Mouse (Mus musculus) urinary bladder, postnatal 36 days (tissue): ENCODE data around the gene Olfr806.

Source experiments
- DNase-seq, 2 experiments: peaks; one replicate each; pipeline ENCODE4 v3.0.0; 2022; ENCODE audit warnings: low spot score in 2 of 2, mixed read lengths in 1 of 2

Gene Olfr806

DNA sequence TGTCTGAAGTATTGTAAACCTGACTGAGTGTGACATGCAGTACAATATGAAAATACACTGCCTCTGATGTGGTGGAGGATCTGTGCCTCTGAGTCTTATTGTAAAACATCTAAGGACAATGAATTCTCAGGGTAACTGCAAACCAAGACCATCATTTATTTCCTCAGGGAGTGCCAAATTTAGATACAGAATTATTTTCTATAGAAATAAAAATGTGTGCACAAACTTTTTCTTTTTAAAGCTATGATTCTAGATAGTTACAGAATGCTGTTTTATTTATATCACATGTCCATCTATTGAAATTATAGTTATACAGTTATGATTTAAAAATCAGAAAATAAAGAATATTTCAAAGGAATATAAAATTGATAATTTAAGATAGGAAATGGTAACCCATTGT lies at the start of gene Olfr806:
Gene Olfr806 (minus strand): TSS at position 101 of the 400 bp plus-strand sequence.
- no peak for DNase-seq

GRCm38 (mm10) chr10:129778123-129778522 lies 36.4 kb upstream of the Olfr806 start:
- DNase-seq = no peak

DNA sequence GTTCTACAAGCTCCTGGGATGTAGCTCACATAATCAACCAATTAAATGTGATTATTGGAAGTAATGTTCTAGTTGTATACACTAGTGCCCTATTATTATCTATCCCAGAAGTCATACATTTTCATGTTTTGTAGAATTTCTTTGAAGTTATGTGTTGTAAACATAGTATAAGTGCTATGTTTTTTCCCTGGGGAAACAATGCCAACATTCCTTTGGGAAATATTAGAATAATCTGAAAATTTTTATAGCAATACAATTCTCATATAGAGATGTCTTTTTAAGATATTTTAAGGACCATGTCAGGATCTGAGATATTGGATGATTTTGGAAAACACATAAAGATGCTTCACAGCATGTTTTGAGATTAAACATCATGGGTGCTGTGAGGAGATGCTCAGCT lies 32.6 kb upstream of the Olfr806 start, which contains the start of gene Olfr809:
Gene Olfr809 (plus strand): TSS at position 301 of the 400 bp plus-strand sequence.
- no peak for DNase-seq

GRCm38 (mm10) chr10:129765182-129765581 lies 23.5 kb upstream of the Olfr806 start, which contains the start of gene Olfr808:
Olfr808 (plus strand) TSS chr10:129765482.
- DNase-seq = no peak

- no peak for DNase-seq
Observed at GRCm38 (mm10) chr10:129757693-129758092, 16.0 kb upstream of the Olfr806 start, which contains the start of gene Olfr807. Olfr807 (minus strand) TSS chr10:129757793.

GRCm38 (mm10) chr10:129729275-129729674 lies 12.4 kb downstream of the Olfr806 start, which contains the start of gene Olfr805:
Olfr805 (minus strand) TSS chr10:129729375.
- no peak for DNase-seq

DNA sequence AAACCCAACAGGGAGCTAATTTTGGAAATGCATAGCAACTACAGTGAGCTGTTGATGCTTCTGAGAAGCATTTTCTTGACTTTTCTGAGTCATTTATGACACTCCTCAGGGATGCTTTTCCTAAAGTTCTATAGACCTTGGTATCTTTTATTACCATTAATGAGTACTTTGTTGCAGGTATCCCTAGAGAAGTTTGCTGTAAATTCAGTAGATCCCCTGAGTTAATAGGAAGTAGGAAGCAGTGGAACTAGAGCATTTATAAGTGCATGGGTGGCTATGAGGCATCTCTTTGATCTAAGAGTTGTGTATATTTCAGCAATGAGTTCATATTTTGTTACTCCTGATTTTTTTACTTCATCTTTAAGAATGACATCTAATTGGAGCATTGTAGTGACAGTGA lies 38.8 kb downstream of the Olfr806 start, which contains the start of gene Olfr804:
Gene Olfr804 (plus strand): TSS at position 301 of the 400 bp plus-strand sequence.
- DNase-seq = no peak

- no peak for DNase-seq
Observed at GRCm38 (mm10) chr10:129694186-129694585, 47.5 kb downstream of the Olfr806 start, which contains the start of gene Olfr803. Olfr803 (minus strand) TSS chr10:129694286.

DNA sequence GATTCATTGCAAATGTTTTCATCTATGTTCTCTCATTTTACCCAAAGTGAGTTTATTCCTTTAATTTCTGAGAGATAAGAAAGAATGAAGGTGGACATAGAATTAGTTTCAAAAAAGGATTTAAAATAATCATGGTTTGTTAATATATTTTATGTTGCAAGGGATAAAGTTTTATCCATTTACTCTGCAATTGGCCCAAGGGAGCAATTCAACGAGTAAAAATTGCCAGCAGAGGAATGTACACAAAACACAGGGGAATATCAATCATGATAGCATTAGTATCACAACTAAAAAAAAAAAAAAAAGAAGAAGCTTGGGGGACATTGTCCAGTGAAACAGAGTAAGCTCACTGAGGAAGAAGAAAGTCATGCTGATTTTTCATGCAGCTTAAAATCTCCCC lies 53.7 kb downstream of the Olfr806 start, which contains the start of gene Olfr802:
Gene Olfr802 (minus strand): TSS at position 101 of the 400 bp plus-strand sequence.
- DNase-seq = no peak
